Mouse (Mus musculus): Measurements from ENCODE around the gene Sebox.
"Not testable (repeated sequence)": the region's sequence is repeated elsewhere in the genome, so short reads cannot be mapped to it uniquely, and the experiment has no call there.

The Sebox gene

DNA sequence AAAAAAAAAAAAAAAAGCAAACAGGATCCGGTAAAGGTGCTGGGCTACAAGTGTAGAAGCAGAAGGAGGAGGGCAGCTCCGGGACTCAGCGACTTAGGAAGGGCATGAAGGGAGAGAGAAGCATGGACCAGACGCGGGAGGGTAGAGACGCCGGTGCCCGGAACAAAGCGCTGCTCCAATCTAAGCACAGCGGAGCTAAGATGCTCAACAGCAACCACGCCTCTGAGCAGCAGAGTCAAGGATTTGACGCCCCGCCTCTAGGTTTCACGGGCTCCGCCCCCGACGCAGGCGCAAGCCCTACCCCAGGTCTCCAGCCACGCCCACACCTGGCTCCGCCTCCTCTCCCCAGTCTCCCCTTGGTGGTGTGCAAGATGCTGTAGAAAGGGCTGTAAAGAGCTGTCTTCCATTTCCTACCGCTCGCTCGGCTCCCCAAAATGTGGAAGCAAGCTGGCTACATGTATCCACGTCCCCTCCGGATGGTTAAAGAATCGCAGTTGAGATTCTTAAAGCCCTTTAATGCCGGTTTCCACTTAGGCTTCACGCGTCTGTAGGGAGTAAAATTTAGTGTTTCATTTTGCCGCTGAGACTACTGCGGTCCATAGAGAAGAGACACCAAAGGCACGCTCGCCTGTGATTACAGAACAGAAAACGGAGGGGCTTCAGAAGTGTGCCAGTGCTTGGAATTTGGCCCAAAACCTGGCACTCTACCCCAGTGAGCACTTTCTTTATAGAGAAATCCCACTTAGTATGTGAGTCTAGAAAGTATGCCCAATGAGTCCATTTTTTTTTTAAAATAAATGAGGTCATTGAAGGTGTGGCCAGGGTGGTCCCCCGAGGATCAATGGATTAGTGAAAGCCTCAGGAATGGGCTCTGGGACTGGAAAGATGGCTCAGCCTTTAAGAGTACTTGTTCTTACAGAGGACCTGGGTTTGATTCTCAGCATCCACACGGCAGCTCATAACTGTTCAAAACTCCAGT, 5.4 kb upstream of the Sebox start, which contains the start of gene Sarm1:
TSS of gene Sarm1 (minus strand) at position 211 of the 979 bp plus-strand sequence.
- peak; percentile 91 for DNase-seq (ENCODE audit: low spot score)

DNA sequence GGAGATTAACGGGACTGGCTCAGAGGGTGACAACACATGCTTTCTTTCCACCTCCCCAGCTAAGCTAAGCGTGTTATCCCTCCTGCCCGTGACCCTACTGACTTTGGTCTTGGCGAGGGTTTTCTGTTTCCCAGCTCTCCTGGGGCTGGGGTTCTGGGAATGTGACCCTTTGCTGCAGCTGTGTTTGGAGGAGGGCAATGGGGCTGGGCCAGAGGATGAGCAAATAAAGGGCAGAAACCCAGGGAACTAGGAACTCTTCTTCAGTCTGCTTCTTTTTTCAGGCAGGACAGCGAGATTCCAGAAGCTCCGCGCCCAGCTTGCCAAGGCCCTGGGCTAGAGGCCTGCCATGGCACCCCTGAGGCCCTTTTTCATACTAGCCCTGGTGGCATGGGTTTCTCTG, 4.2 kb upstream of the Sebox start, which contains the start of gene Vtn:
TSS of gene Vtn (plus strand) at position 88 of the 400 bp plus-strand sequence.
- no peak for DNase-seq (ENCODE audit: low spot score)

DNA sequence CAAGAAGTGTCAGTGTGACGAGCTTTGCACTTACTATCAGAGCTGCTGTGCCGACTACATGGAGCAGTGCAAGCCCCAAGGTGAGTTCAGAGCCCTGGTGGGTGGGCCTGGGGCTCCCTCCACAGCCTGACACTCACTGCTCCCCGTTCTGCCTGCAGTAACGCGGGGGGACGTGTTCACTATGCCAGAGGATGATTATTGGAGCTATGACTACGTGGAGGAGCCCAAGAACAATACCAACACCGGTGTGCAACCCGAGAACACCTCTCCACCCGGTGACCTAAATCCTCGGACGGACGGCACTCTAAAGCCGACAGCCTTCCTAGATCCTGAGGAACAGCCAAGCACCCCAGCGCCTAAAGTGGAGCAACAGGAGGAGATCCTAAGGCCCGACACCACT, 3.7 kb upstream of the Sebox start:
- DNase-seq (ENCODE audit: low spot score): no peak

DNA sequence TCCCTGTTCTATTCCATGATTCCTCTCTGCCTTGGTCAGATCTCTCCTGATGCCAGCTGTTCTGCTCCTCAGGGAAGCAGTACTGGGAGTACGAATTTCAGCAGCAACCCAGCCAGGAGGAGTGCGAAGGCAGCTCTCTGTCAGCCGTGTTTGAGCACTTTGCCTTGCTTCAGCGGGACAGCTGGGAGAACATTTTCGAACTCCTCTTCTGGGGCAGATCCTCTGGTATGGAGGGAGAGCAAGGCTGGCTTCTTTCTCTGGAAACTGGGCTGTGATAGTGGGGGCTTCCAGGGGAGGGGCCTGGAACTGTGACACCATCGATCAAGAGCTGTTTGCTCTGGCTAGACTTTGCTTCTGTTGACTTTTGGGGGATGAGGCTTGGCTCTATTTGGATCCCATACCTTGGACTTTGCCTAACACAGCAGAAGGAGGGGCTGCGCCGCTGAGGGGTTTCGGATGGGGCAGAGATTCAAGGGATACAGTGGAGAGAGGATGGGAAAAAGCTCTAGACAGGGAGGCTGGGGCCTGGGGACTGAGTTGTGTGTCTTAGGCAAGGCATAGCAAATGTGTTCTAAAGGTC, 2.5 kb upstream of the Sebox start:
- DNase-seq (ENCODE audit: low spot score): no peak

DNA sequence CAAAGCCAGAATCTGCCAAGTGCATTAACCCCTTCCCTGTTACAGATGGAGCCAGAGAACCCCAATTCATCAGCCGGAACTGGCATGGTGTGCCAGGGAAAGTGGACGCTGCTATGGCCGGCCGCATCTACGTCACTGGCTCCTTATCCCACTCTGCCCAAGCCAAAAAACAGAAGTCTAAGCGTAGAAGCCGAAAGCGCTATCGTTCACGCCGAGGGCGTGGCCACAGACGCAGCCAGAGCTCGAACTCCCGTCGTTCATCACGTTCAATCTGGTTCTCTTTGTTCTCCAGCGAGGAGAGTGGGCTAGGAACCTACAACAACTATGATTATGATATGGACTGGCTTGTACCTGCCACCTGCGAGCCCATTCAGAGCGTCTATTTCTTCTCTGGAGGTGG, 1.7 kb upstream of the Sebox start:
- DNase-seq (ENCODE audit: low spot score): no peak

DNA sequence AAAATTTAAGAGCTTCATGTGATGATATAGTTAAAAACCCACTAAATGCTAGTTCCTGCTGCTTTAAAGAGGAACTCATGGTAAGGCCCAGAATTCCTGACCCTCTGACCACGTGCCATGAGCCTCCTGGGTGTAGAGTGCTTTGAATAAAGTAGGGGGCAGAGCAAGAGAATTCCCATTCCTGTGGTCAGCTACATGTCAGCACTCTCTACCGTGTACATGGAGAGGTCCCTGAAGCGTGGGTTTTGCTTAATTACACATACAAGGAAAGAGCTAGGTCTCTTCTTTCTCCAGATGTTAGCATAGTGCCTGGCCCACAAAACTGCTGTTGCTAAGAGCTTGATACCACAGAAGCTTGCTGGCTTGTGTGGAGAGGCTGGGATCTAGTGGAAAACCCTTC, 2.2 kb downstream of the Sebox start:
- no peak for DNase-seq (ENCODE audit: low spot score)

DNA sequence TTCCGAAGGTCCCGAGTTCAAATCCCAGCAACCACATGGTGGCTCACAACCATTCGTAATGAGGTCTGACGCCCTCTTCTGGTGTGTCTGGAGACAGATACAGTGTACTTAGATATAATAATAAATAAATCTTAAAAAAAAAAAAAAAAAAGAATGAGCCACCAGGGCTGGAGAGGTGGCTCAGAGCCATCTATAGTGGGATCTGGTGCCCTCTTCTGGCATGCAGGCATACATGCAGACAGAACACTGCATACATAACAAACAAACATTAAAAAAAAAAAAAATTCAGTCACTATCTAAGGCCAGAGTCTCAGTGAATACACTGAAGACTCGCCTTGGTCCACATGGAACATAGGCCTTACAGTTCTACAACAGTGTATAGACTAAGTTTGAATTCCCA, 5.9 kb downstream of the Sebox start:
- DNase-seq (ENCODE audit: low spot score): no peak

DNA sequence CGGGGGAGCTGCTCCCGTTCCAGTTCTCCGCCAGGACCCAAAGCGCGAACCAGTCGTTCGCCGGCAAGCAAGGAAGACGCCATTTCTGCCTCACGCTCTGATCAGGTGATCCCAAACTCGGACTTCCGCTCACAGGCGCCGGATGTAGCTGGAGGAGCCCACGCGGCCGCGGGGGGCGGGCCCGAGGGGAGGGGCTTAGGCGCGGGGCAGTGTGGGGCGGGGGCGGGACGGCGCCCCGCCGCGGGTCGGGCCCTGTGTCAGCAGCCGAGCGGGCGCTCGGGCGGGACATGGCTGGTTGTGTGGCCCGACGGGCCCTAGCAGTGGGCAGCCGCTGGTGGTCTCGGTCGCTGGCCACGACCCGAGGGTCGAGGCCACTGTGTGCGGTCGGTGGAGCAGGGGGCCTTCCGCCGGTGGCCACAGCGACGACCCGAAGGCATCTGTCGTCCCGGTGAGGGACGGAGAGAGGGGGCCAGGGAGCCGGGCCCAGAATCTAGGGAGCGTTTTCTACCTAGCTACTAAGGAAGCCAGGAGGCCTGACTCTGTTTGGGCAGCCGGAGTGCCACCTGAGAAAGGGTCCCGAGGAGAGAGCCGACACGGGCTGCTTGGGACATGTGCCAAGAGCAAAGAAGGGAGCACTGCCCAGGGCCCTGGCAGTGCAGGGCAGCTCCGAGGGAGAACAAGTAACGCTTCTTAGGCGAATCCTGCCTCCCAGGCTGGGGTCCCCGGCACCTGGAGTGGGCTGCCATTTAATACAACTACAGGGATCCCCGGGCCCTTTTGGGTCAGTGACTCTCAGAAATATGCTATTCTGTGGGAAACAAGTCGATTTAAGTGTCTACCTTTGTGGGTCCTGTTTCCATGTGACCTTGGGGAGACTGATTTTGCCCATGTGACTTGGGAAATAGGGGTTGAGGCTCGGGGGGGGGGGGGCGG, 9.0 kb downstream of the Sebox start, which contains the start of the genes Tmem199 and Poldip2:
TSS of gene Tmem199 (minus strand) at position 148 of the 933 bp plus-strand sequence.
TSS of gene Poldip2 (plus strand) at position 169 of the 933 bp plus-strand sequence.
- DNase-seq (ENCODE audit: low spot score): peak; percentile 91

DNA sequence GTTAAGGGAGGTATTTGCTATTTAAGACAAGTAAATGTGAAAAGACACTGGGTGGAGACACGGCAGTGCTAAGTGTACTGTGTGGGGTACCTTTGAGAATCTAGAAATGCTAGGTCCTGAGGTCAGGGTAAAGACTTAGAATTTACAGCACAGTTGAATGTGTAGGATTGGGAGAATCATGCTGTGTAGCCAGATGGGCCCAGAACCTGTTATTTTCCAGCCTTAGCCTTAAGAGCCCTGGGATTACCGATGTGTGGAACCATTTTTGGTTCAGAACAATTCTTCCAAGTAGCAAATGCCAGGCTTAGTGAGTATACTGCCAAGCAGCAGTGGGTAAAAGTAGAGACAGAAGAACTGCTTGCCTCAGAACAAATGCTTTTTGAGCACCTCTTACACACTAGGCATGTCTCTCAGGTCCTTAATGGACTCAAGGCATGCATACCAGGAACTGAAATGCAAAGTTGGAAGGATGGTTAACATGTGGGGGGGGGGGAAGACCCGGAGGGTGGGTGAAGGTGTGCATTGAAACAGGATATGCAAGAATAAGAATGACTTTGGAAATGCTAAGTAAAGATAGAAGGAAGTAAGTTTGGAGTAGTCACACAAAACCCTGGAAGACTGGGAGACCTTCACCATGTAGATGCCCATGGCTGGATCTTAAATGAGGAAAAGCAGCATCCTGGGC, 10.0 kb downstream of the Sebox start:
- no peak for DNase-seq (ENCODE audit: low spot score)

DNA sequence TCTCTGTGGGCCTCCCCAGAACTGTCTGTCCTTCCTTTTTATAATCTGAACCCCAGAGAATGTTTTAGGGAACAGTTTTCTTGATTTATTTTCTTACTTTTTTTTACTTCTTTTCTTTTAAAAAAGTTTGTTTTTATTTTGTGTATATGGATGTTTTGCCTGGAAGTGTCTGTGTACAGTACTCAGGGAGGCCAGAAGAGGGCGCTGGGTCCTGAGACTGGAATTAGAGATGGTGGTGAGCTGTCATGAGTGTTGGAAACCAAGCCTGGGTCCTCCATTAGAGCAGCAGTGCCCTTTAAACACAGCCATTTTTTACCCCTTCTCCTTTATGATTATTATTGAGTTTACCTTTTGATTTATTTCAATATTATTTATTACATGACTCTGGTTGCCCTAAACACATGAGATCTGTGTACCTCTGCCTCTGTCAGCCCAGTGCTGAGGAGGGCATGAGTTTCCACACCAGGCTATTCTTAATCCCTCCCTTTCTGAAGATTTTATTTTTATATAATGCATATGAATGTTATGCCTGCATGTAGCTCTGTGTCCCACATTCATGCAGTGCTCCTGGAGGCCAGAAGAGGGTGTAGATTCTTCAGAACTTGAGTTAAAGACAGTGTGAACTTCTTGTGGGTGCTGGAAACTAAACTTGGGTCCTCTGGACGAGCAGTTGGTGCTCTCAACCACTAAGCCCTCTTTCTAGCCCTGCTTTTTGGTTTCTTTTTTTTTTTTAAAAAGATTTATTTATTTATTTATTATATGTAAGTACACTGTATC, 12.5 kb downstream of the Sebox start:
- DNase-seq (ENCODE audit: low spot score): no peak

DNA sequence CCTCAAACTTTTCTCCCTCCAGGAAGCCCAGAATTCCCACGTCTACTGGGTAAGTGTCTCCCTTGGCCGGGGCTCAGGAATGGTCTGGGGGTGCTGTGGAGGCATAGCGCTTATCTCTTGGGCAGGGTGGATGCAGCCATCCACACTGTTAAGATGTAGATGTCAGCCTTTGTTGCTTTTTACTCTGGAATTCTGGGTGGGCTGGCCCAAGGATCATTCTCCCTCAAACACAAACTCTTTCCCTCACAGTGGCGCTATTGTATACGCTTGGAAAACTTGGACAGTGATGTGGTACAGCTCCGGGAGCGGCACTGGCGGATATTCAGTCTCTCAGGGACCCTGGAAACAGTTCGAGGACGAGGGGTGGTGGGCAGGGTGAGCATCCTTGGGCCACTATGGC, 15.7 kb downstream of the Sebox start:
- no peak for DNase-seq (ENCODE audit: low spot score)

DNA sequence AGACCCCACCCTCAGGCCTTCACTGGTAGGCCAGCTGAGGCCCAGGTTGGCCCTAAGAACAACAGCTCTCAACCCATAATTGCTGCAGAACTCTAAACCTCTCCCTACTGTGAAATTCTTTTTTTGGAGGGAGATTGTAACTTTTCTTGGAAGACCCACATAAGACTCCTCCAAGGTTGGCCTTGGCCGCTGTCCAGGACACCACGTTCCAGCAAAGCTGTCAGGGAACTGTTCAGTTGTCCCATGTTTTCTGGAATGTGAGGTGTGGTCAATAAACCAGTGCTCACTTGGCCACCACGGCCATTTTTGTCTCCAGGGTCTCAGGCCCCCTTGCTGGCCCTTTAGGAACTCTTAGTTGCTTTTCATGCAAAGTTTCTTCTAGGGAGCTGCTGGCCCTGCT, 18.6 kb downstream of the Sebox start:
- no peak for DNase-seq (ENCODE audit: low spot score)

DNA sequence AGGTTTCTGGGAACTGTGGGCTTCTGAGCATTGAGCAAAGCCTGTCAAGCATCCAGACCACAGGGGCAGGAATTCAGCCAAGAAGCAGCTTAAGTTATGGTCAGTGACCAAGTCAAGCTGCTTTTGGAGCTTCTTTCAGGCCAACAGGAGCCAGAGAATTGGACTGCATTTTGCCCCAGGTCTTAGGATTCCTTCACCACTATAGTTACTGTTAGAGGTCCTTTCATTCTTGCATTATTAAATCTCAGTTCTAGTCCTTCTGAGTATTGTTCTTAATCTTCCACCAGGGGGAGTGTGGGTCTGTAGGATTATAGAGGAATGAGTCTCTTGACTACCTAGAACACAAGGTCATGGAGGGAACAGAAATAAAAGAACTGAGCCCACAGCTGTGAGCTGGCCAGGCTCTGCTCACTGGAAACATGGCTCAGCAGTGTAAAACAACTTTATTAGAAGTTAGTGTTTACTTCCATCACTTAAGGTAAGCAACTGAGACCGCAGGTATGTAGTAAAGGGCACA, 19.3 kb downstream of the Sebox start:
- DNase-seq (ENCODE audit: low spot score): no peak

DNA sequence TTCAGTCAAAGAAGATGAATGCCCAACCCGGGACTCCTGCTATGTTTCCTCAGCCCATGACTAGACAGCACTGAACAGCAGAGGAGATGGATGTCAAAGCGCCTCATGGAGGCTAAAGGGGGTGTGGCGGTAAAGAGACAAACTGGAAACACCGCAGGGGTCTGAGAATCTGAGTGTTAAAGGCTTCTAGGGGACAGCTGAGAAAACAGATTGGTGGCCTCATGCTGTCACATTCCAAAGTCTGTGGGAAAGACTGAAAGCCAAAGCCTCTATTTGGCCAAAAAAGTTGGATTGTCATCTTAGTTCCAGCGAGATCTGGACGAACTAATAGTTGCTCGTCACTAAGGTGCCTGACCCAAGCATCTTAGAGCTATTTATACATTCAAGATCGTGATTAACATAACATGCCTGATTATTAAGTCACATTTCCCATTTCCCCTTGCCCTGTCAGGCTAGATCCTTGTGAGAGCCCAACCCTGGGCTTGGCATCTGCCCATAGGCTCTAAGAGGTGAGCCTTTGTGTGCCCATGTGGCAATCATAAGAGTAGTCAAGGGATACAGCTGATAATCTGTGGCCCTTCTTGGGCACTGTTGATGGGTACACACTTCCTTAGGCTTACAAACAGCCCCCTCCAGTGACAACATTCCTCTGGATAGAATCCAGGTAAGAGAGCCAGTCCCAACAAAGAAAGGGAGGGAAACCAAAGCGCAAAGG, 20.2 kb downstream of the Sebox start:
- no peak for DNase-seq (ENCODE audit: low spot score)

DNA sequence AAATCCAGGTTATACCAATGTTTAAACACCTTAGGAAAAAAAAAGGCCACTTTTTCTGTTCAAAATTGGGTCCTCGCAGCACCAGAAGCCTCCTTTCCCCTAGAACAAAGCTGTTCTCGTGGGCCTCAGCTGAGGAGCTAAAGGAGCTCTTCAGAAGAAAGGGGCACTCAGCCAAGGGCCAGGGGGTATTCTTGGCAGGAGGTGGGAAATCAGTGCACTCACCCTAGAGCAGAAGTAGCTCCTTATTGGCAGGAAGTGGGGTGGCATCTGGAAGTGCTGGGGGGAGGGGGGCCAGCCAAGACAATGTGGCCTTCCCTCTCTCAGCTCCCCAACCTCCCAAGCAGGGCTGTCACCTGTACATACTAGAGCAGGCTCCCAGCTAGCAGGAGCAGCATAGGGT, 21.6 kb downstream of the Sebox start:
- no peak for DNase-seq (ENCODE audit: low spot score)

DNA sequence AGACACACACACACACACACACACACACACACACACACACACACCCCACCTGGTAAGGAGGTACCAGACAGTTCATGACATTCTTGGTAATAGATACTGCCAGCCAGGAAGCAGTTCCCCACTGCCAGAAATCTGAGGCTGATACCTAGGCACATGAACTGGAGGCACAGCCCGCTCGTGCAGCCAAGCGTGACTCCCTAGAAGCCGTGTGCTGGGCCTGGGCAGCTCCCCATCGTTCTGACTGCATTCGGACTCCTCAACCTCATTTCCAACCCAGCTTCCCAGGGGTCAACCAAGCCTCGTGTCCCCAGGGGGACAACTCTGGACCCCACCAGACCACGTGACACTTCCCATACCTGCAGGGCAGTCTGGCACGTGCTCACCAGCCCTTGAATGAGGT, 25.5 kb downstream of the Sebox start:
- no peak for DNase-seq (ENCODE audit: low spot score)

DNA sequence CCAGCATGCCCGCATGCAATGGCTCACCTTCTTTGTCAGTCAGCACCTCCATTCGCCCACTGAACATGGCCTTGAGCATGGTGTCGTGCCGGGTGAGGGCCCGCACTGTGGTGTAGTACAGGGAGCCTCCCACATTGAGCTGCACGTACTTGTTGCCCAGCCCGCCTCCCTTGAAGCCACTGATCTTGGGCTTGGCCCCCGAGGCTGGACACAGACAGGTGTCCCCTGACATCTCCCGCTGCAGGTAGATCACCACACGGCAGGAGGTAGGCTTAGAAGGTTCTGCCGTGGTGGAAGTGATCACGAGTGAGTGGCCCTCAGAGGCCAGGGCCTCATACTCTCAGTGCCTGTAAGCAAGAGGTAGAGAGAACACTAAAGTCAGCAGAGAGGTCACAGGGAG, 26.8 kb downstream of the Sebox start:
- DNase-seq (ENCODE audit: low spot score): no peak

DNA sequence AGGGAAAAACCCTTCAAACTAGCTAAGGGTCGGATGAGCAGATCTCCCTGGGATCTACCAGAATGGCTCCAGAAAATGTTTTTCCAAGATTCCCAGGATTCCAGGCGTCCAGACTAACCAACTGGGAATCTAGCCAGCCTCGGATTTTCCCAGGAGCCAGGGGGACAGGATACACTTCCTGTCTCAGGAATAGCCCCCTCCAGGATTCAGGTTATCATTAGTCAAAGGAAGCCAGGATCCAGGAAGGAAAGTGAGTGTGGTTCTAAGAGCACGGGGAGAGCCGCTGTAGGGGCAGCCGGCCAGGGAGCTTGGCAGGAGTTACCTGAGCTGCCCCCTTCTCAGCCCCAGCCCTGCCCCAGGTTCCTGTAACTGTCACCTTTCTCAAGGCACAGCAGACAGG, 27.8 kb downstream of the Sebox start:
- no peak for DNase-seq (ENCODE audit: low spot score)

DNA sequence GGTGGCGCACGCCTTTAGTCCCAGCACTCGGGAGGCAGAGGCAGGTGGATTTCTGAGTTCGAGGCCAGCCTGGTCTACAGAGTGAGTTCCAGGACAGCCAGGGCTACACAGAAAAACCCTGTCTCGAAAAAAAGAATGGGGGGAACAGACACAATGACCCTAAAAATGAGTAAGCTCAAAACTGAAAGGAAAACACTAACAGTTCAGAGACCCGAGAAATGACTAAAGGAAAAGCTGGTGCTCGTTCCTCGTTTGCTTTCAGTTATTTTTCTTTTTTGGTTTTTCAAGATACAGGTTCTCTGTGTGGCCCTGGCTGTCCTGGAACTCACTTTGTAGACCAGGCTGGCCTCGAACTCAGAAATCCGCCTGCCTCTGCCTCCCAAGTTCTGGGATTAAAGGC, 28.3 kb downstream of the Sebox start:
- not testable (repeated sequence) for DNase-seq (ENCODE audit: low spot score)

DNA sequence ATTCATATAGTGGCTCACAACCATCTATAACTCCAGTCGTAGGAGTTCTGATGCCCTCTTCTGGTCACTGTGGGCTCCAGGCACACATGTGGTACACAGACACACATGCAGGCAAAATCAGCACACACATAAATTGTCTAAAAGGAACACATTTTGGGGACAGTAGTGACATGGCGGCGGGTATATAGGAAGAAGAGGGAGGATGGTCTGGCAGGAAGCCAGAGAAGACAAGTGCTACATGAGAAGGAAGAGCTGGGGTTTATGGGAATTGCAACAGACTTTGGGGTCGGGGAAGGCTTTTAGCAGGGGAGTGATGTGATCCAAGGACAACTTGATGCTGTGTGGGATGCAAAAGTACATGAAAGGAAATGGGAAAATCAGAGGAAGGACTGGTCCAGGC, 31.3 kb downstream of the Sebox start:
- DNase-seq (ENCODE audit: low spot score): no peak

Measured in urinary bladder, postnatal 14 days (tissue).